Mouse (Mus musculus): Measurements from ENCODE around the gene Gmppb. TPM values are rescaled to one million over a fixed set of nuclear protein-coding genes. Genes with fewer than 3 reads are reported as not detected.
A peak's percentile ranks its signal among the peaks of the same experiment; 100 is the strongest.
"Not testable (repeated sequence)": the region's sequence is repeated elsewhere in the genome, so short reads cannot be mapped to it uniquely, and the experiment has no call there.

Gmppb gene
- polyA plus RNA-seq (2015; fragmentation: Nextera tagmentation; extraction: Ambion mirVana), result 15.3 and 16.3 TPM in 2 replicates

- peak within 1 kb of the TSS; percentile 70 for H3K9ac ChIP-seq
- H3K27me3 ChIP-seq, result no peaks in the 10 kb centered on the region
- peak; percentile 93 for ATAC-seq (ENCODE audit: insufficient read depth)
- H3K27ac ChIP-seq (replicated peaks), result peak within 1 kb of the TSS; percentile 90
- peak within 1 kb of the TSS; percentile 74 for H3K4me3 ChIP-seq (replicated peaks)
- H3K9me3 ChIP-seq (replicated peaks), result no peaks in the 10 kb centered on the region
- under 1% methylated on average over 39 of the region's 39 CpGs for WGBS (ENCODE audit: insufficient replicate concordance)
- H3K4me1 ChIP-seq (replicated peaks), result peaks cover 71% of the 10 kb centered on the region
- H3K36me3 ChIP-seq (replicated peaks), result peaks cover 78% of the 10 kb centered on the region
- peak within 1 kb of the TSS; percentile 94 for H3K4me2 ChIP-seq
Observed at GRCm38 (mm10) chr9:108049016-108049455, at the start of gene Gmppb. Gene Gmppb (plus strand): TSS chr9:108049242.

DNA sequence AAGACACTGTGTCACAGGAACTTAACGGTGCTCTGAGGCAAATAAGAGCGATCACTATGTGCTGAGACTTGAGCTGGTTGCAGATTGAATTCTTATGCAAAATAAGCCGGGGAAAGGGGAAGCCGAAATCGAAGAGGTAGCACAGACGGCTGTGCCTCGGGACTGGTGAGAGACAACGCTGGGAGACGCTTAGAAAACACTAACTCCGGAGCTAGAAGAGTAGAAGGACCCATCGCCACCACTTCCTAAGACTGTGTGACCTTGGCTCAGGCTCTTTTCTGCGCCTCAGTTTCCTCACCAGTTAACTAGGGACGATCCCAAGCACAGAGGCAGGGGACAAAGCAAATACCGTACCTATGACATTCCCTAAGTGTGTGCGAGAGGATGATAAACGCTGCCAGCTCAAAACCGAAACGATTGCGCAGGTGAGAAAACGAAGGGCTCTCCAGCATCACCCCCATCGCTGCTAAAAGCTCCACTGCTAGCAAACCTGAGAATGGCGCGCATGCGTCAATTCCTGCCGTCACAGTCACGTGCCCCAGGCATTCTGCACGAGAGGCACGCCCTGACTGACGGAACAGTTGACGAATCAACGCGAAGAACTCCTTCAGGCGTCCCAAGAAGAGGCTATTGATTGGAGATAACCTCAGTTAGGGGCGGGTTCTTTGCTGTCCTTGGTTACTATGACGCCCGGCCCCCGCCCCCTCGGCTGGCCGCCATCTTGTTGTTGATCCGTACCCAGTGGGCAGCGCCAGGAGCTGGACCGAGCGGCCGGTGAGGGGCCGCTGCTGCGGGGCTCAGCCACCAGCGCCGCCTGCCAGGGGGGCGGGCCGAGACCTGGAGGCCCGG is 46.9 kb upstream of the Gmppb start, which contains the start of gene Ip6k1:
Ip6k1 (plus strand) TSS at position 580 of the 849 bp plus-strand sequence.
- Histone ChIP-seq H3K4me2 (peak within 1 kb of the TSS; percentile 91), H3K4me3 (replicated peaks) (peak within 1 kb of the TSS; percentile 100), H3K27me3 (no peaks in the 10 kb centered on the region), H3K4me1 (replicated peaks) (peaks cover 43% of the 10 kb centered on the region), H3K9me3 (replicated peaks) (no peaks in the 10 kb centered on the region), H3K36me3 (replicated peaks) (peaks cover 10% of the 10 kb centered on the region), H3K9ac (peak within 1 kb of the TSS; percentile 100), H3K27ac (replicated peaks) (peak within 1 kb of the TSS; percentile 98)
- under 1% methylated on average over 51 of the region's 51 CpGs for WGBS (ENCODE audit: insufficient replicate concordance)
- ATAC-seq (ENCODE audit: insufficient read depth), result peak; percentile 95

- H3K9ac ChIP-seq, result peak overlapping the region; percentile 100
- peaks cover 51% of the 10 kb centered on the region for H3K4me1 ChIP-seq (replicated peaks)
- peak; percentile 56 for ATAC-seq (ENCODE audit: insufficient read depth)
- peaks cover 10% of the 10 kb centered on the region for H3K36me3 ChIP-seq (replicated peaks)
- WGBS (ENCODE audit: insufficient replicate concordance), result under 1% methylated on average over 50 of the region's 50 CpGs
- H3K4me2 ChIP-seq, result peak overlapping the region; percentile 78
- no peaks in the 10 kb centered on the region for H3K27me3 ChIP-seq
- no peaks in the 10 kb centered on the region for H3K9me3 ChIP-seq (replicated peaks)
- peak overlapping the region; percentile 100 for H3K4me3 ChIP-seq (replicated peaks)
- H3K27ac ChIP-seq (replicated peaks), result peak overlapping the region; percentile 98
Observed at GRCm38 (mm10) chr9:108002778-108003530, 46.1 kb upstream of the Gmppb start.

GRCm38 (mm10) chr9:108003531-108003890 is 45.5 kb upstream of the Gmppb start:
- Histone ChIP-seq H3K27me3 (no peaks in the 10 kb centered on the region), H3K9me3 (replicated peaks) (no peaks in the 10 kb centered on the region), H3K4me2 (peak overlapping the region; percentile 78), H3K9ac (peak overlapping the region; percentile 100), H3K4me3 (replicated peaks) (peak overlapping the region; percentile 100), H3K4me1 (replicated peaks) (peaks cover 57% of the 10 kb centered on the region), H3K36me3 (replicated peaks) (peaks cover 10% of the 10 kb centered on the region), H3K27ac (replicated peaks) (peak overlapping the region; percentile 98)
- ATAC-seq (ENCODE audit: insufficient read depth), result no peak
- WGBS (ENCODE audit: insufficient replicate concordance), result 21% methylated on average over 8 of the region's 8 CpGs

DNA sequence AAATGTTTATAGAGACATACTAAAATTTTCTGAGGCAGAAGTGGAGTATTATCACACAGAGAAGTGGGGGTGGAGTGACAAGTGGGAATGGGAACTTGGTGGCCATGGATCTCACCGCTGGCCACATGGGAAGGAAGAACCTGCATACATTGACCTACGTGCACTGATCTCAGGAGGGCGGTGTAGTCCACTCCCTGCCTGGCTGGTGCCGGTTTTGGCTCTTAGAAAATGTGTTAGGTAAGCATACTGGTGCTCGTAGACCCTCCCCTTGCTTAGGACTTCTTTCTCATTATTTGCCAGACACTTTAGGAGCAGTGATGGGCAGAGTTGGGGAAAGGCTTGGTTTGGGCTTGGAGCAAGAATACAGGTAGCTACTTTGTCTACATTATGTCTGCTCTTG is 41.0 kb upstream of the Gmppb start:
- H3K36me3 ChIP-seq (replicated peaks), result peaks cover 20% of the 10 kb centered on the region
- no peaks in the 10 kb centered on the region for H3K27me3 ChIP-seq
- H3K9ac ChIP-seq, result no peak overlapping the region
- no peaks in the 10 kb centered on the region for H3K9me3 ChIP-seq (replicated peaks)
- H3K4me2 ChIP-seq, result no peak overlapping the region
- H3K27ac ChIP-seq (replicated peaks), result no peak overlapping the region
- WGBS (ENCODE audit: insufficient replicate concordance), result 85% methylated on average over 5 of the region's 5 CpGs
- ATAC-seq (ENCODE audit: insufficient read depth), result no peak
- H3K4me3 ChIP-seq (replicated peaks), result no peak overlapping the region
- H3K4me1 ChIP-seq (replicated peaks), result peaks cover 48% of the 10 kb centered on the region

DNA sequence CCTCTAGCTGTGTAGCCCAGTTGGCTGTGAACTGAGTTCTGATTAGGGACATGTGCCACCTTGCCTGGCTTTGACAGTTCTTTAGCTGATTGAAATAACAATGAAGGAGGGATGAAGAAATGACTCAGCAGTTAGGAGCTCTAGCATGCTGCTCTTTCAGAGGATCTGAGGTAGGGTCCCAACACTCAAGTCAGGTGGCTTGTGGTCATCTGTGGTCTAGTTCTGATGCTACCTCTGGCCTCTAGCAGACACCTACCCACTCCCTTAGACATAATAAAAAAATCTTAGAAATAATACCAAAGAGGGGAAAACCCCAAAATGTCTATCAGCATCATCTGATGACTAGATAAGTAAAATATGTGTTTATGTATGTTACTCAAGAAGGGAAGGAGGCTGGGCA is 38.7 kb upstream of the Gmppb start:
- ATAC-seq (ENCODE audit: insufficient read depth), result no peak
- no peak overlapping the region for H3K4me3 ChIP-seq (replicated peaks)
- no peak overlapping the region for H3K27ac ChIP-seq (replicated peaks)
- peaks cover 35% of the 10 kb centered on the region for H3K36me3 ChIP-seq (replicated peaks)
- no peak overlapping the region for H3K4me2 ChIP-seq
- no peak overlapping the region for H3K9ac ChIP-seq
- H3K27me3 ChIP-seq, result no peaks in the 10 kb centered on the region
- H3K9me3 ChIP-seq (replicated peaks), result no peaks in the 10 kb centered on the region
- H3K4me1 ChIP-seq (replicated peaks), result peaks cover 27% of the 10 kb centered on the region

DNA sequence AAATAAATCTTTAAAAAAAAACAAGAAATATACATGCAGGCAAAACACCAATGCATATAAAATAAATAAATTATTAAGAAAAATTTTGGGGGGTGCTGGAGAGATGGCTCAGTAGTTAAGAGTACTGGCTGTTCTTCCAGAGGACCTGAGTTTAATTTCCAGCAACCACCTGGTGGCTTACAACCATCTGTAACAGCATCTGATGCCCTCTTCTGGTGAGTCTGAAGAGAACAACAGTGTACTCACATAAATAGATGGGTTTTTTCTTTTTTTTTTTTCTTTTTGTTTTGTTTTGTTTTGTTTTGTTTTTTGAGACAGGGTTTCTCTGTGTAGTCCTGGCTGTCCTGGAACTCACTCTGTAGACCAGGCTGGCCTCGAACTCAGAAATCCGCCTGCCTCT is 35.5 kb upstream of the Gmppb start:
- WGBS (ENCODE audit: insufficient replicate concordance), result 94% methylated on average over 2 of the region's 2 CpGs
- not testable (repeated sequence) for H3K27me3 ChIP-seq; H3K4me2 ChIP-seq; H3K9ac ChIP-seq; H3K4me1 ChIP-seq (replicated peaks); H3K4me3 ChIP-seq (replicated peaks); H3K27ac ChIP-seq (replicated peaks); H3K9me3 ChIP-seq (replicated peaks); ATAC-seq (ENCODE audit: insufficient read depth)
- H3K36me3 ChIP-seq (replicated peaks), result peaks cover 56% of the 10 kb centered on the region

DNA sequence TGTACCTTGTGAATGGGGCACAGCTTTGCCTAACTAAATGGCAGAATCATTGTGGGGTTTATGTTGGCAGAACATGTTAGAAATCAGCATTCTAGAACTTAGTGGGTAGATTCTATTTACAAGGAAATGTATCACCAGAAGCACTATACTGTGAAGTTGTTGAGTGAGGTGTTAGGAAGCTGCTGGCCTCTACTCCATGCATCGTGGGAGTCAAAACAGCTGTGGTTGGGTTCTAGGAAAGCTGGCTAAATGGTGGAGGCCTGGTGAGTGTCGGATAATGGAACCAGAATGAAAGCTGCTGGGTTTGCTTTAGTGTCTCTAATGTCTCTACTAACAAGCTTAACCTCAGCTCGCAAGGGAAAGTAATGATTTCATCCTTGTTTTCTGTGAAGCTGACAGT is 31.9 kb upstream of the Gmppb start:
- Histone ChIP-seq H3K27me3 (no peaks in the 10 kb centered on the region), H3K9me3 (replicated peaks) (no peaks in the 10 kb centered on the region), H3K36me3 (replicated peaks) (peaks cover 63% of the 10 kb centered on the region), H3K4me2 (no peak overlapping the region), H3K27ac (replicated peaks) (no peak overlapping the region), H3K4me1 (replicated peaks) (peaks cover 24% of the 10 kb centered on the region), H3K4me3 (replicated peaks) (no peak overlapping the region), H3K9ac (no peak overlapping the region)
- ATAC-seq (ENCODE audit: insufficient read depth), result no peak
- WGBS (ENCODE audit: insufficient replicate concordance), result 88% methylated on average over 3 of the region's 3 CpGs

GRCm38 (mm10) chr9:108020741-108021140 is 28.3 kb upstream of the Gmppb start:
- Histone ChIP-seq H3K4me3 (replicated peaks) (no peak overlapping the region), H3K9ac (no peak overlapping the region), H3K36me3 (replicated peaks) (peaks cover 59% of the 10 kb centered on the region), H3K27ac (replicated peaks) (no peak overlapping the region), H3K4me1 (replicated peaks) (peaks cover 23% of the 10 kb centered on the region), H3K27me3 (no peaks in the 10 kb centered on the region), H3K4me2 (no peak overlapping the region), H3K9me3 (replicated peaks) (no peaks in the 10 kb centered on the region)
- WGBS (ENCODE audit: insufficient replicate concordance), result 77% methylated on average over 1 of the region's 1 CpGs
- no peak for ATAC-seq (ENCODE audit: insufficient read depth)

DNA sequence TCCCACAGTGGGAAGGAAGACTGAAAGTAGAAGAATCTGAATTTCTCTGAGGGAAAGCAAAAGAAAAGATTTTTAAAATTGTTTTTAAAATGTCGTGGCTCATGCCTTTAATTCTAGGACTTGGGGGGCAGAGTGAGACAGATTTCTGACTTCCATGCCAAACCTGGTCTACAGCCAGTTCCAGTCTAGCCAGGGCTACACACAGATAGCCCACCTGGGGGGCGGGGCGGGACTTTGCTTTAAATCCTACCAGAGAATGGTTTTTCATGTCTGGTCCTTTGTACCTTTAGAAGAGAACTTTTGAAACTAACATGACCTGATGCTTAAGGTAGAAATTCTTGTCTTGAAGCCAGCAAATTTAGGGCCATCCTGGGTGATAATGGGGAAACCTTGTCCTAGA is 25.8 kb upstream of the Gmppb start:
- Histone ChIP-seq H3K4me3 (replicated peaks) (no peak overlapping the region), H3K9me3 (replicated peaks) (no peaks in the 10 kb centered on the region), H3K36me3 (replicated peaks) (peaks cover 66% of the 10 kb centered on the region), H3K27me3 (no peaks in the 10 kb centered on the region), H3K27ac (replicated peaks) (no peak overlapping the region), H3K9ac (no peak overlapping the region), H3K4me2 (no peak overlapping the region), H3K4me1 (replicated peaks) (peaks cover 23% of the 10 kb centered on the region)
- ATAC-seq (ENCODE audit: insufficient read depth), result no peak
- WGBS (ENCODE audit: insufficient replicate concordance), result 79% methylated on average over 3 of the region's 3 CpGs

DNA sequence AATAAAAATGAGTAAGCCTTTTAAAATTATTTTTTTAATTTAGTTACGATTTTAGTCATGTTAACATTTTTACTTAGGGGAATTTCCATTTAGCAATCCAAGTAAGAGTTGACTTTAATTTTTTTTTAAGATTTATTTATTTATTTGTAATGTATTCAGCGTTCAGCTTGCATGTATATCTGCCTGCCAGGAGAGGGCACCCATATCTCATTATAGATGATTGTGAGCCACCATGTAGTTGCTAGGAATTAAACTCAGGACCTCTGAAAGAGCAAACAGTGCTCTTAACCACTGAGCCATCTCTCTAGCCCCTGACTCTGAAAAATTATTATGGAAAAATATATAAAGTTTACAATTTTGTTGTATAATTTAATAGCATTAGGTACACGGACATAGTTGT is 22.5 kb upstream of the Gmppb start:
- Histone ChIP-seq H3K27ac (replicated peaks) (no peak overlapping the region), H3K36me3 (replicated peaks) (peaks cover 86% of the 10 kb centered on the region), H3K4me1 (replicated peaks) (peaks cover 7% of the 10 kb centered on the region), H3K9ac (no peak overlapping the region), H3K4me2 (no peak overlapping the region), H3K27me3 (no peaks in the 10 kb centered on the region), H3K4me3 (replicated peaks) (no peak overlapping the region), H3K9me3 (replicated peaks) (no peaks in the 10 kb centered on the region)
- ATAC-seq (ENCODE audit: insufficient read depth), result no peak
- 83% methylated on average over 3 of the region's 3 CpGs for WGBS (ENCODE audit: insufficient replicate concordance)

Measured in liver, embryonic 15.5 days (tissue).